Mouse (Mus musculus) embryonic facial prominence, embryonic 12.5 days (tissue): Measurements from ENCODE around the gene Rexo2. TPM values are rescaled to one million over a fixed set of nuclear protein-coding genes. Genes with fewer than 3 reads are reported as not detected.

Source experiments
- ATAC-seq: fragments of 200-750 bp; cut with Nextera tagmentation; 2 replicates; pipeline ENCODE4 v1.8.0; 2017; ENCODE audit not compliant: insufficient number of reproducible peaks, insufficient read depth, low FRiP score, low TSS enrichment
- H3K27ac ChIP-seq: fragments of 300-500 bp; sonication (generic); 2 replicates; pipeline ENCODE4 v1.5.1; 2016; ENCODE audit warnings: mild to moderate bottlenecking
- H3K27me3 ChIP-seq: fragments of 300-500 bp; sonication (generic); 2 replicates; pipeline ENCODE4 v1.6.1; 2016; ENCODE audit warnings: mild to moderate bottlenecking, moderate library complexity
- H3K36me3 ChIP-seq: fragments of 300-500 bp; sonication (generic); 2 replicates; pipeline ENCODE4 v1.6.1; 2016; ENCODE audit warnings: mild to moderate bottlenecking
- H3K4me1 ChIP-seq: fragments of 300-500 bp; sonication (generic); 2 replicates; pipeline ENCODE4 v1.6.1; 2016
- H3K4me2 ChIP-seq: fragments of 300-500 bp; sonication (generic); replicated peaks from 2 replicates; pipeline ENCODE4 v1.6.1; 2016; ENCODE audit warnings: mild to moderate bottlenecking, moderate library complexity
- H3K4me3 ChIP-seq: fragments of 300-500 bp; sonication (generic); 2 replicates; pipeline ENCODE4 v1.5.1; 2016; ENCODE audit warnings: mild to moderate bottlenecking
- H3K9ac ChIP-seq: fragments of 300-500 bp; sonication (generic); 2 replicates; pipeline ENCODE4 v1.6.1; 2016; ENCODE audit warnings: mild to moderate bottlenecking, moderate library complexity
- H3K9me3 ChIP-seq: fragments of 300-500 bp; sonication (generic); 2 replicates; pipeline ENCODE4 v1.6.1; 2016; ENCODE audit warnings: mild to moderate bottlenecking, moderate library complexity
- WGBS: fragments of 180-500 bp; shearing (Covaris S2); methylation state at CpG from one replicate; pipeline ENCODE4 v1.1.7; 2016; 5-methylcytosine and 5-hydroxymethylcytosine counted together
- polyA plus RNA-seq: library from polyadenylated mRNA; unstranded; fragments of >200 nt; fragmentation: Nextera tagmentation; extraction: Ambion mirVana; gene quantifications from 2 replicates; pipeline ENCODE4 v1.2.1, GENCODE M21; 2016

Rexo2 gene
- polyA plus RNA-seq, 1 experiment from 2014 or later, result 98.6 TPM

DNA sequence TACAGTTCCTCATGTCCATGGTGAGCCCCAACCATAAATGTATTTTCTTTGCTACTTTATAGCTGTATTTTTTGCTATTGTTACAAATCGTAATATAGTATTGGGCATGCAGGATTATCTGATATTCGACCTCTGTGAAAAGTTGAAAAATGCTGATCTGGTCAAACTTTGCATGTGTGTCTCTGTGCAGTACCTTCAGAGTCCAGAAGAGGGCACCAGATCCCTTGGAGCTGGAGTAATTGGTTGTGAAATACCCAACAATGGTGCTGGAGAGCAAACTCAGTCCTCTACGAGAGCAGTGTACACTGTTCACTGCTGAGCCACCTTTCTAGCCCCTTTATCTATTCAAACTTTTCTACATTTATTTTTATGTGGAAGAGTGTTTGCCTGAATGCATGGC lies 13.6 kb downstream of the Rexo2 start:
- ATAC-seq, result no peak
- Histone ChIP-seq H3K36me3 (peaks cover 22% of the 10 kb centered on the region), H3K27ac (no peak overlapping the region), H3K9ac (no peak overlapping the region), H3K27me3 (no peaks in the 10 kb centered on the region), H3K4me1 (no peaks in the 10 kb centered on the region), H3K4me3 (no peak overlapping the region), H3K4me2 (no peak overlapping the region), H3K9me3 (peaks cover 7% of the 10 kb centered on the region)
- 63% methylated on average over 3 of the region's 3 CpGs for WGBS

- WGBS, result 92% methylated on average over 3 of the region's 3 CpGs
- H3K9ac ChIP-seq, result no peak overlapping the region
- no peak for ATAC-seq
- H3K27me3 ChIP-seq, result no peaks in the 10 kb centered on the region
- peaks cover 17% of the 10 kb centered on the region for H3K36me3 ChIP-seq
- H3K4me1 ChIP-seq, result no peaks in the 10 kb centered on the region
- H3K4me2 ChIP-seq, result no peak overlapping the region
- no peak overlapping the region for H3K4me3 ChIP-seq
- no peak overlapping the region for H3K27ac ChIP-seq
- peaks cover 7% of the 10 kb centered on the region for H3K9me3 ChIP-seq
These were observed 14.8 kb downstream of the Rexo2 start for GRCm38 (mm10) chr9:48465671-48466070.

- ATAC-seq, result no peak
- 97% methylated on average over 3 of the region's 3 CpGs for WGBS
- no peak overlapping the region for H3K9ac ChIP-seq
These were observed 18.9 kb downstream of the Rexo2 start for GRCm38 (mm10) chr9:48461545-48461944.

GRCm38 (mm10) chr9:48460720-48461119 lies 19.7 kb downstream of the Rexo2 start:
- Histone ChIP-seq H3K4me2 (no peak overlapping the region), H3K27ac (no peak overlapping the region), H3K36me3 (no peaks in the 10 kb centered on the region), H3K4me3 (no peak overlapping the region), H3K9ac (no peak overlapping the region), H3K27me3 (no peaks in the 10 kb centered on the region), H3K9me3 (peaks cover 3% of the 10 kb centered on the region; the same call in 1 of the 2 replicates), H3K4me1 (no peaks in the 10 kb centered on the region)
- WGBS, result 97% methylated on average over 8 of the region's 8 CpGs
- ATAC-seq, result no peak

More at GRCm38 (mm10) chr9:48461545-48461944, 18.9 kb downstream of the Rexo2 start:
- H3K4me3 ChIP-seq, result no peak overlapping the region
- H3K36me3 ChIP-seq, result no peaks in the 10 kb centered on the region; the same call in 1 of the 2 replicates
- H3K4me1 ChIP-seq, result no peaks in the 10 kb centered on the region
- H3K4me2 ChIP-seq, result no peak overlapping the region
- H3K27ac ChIP-seq, result no peak overlapping the region
- no peaks in the 10 kb centered on the region for H3K27me3 ChIP-seq
- H3K9me3 ChIP-seq, result peaks cover 3% of the 10 kb centered on the region; the same call in 1 of the 2 replicates

GRCm38 (mm10) chr9:48459391-48459790 lies 21.0 kb downstream of the Rexo2 start:
- Histone ChIP-seq H3K9me3 (no peaks in the 10 kb centered on the region), H3K27me3 (no peaks in the 10 kb centered on the region), H3K36me3 (no peaks in the 10 kb centered on the region), H3K4me3 (no peak overlapping the region), H3K9ac (no peak overlapping the region), H3K4me2 (no peak overlapping the region), H3K27ac (no peak overlapping the region), H3K4me1 (no peaks in the 10 kb centered on the region)
- ATAC-seq, result no peak
- 90% methylated on average over 5 of the region's 5 CpGs for WGBS

- ATAC-seq, result no peak
- Histone ChIP-seq H3K9me3 (no peaks in the 10 kb centered on the region), H3K36me3 (no peaks in the 10 kb centered on the region), H3K4me3 (no peak overlapping the region), H3K9ac (no peak overlapping the region), H3K4me2 (no peak overlapping the region), H3K27me3 (no peaks in the 10 kb centered on the region), H3K4me1 (no peaks in the 10 kb centered on the region), H3K27ac (no peak overlapping the region)
- WGBS, result 64% methylated on average over 3 of the region's 3 CpGs
These were observed 21.5 kb downstream of the Rexo2 start for GRCm38 (mm10) chr9:48458879-48459278.

DNA sequence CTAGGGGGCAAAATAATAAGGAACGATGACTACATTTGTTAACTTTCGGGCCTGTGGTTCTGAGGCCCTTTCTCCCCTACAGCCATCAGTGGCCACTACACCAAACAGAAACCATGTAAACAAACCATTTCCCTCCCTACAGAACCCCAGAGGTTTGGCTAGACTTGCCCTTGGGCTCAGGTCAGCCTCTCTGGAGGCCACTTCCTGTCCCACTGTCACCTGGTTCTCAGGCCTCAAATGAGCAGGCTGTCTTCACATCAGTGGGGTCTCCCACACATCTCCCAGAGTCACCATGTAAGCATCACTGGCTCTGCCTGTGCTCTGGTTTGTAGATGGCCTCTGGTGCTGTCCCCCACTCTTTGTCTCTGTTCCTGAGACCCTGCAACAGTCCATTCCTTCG lies 24.5 kb downstream of the Rexo2 start:
- no peak overlapping the region for H3K9ac ChIP-seq
- no peaks in the 10 kb centered on the region for H3K4me1 ChIP-seq
- H3K36me3 ChIP-seq, result no peaks in the 10 kb centered on the region
- no peaks in the 10 kb centered on the region for H3K27me3 ChIP-seq
- no peaks in the 10 kb centered on the region for H3K9me3 ChIP-seq
- no peak overlapping the region for H3K4me2 ChIP-seq
- 75% methylated on average over 3 of the region's 3 CpGs for WGBS
- no peak overlapping the region for H3K27ac ChIP-seq
- no peak for ATAC-seq
- no peak overlapping the region for H3K4me3 ChIP-seq

DNA sequence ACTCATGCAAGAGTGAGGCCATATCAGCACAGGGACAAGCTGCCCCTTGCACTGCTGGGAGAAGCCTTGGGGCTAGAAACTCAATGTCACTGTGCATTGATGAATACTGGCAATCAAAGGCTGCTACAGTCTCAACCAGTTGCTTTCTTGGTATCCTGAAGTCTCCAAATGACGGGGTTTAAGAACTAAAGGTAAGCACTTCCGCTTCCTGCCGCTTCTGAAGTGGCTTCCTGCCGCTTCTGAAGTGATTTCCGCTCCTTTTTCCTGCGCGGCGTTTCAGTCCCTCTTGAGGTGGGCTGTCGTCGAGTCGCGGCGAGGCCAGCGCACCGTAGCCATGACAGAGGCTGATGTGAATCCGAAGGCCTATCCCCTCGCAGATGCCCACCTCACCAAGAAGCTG lies 30.4 kb downstream of the Rexo2 start:
- WGBS, result 91% methylated on average over 17 of the region's 17 CpGs
- Histone ChIP-seq H3K9ac (no peak overlapping the region), H3K36me3 (no peaks in the 10 kb centered on the region), H3K4me2 (no peak overlapping the region), H3K27me3 (no peaks in the 10 kb centered on the region), H3K27ac (no peak overlapping the region), H3K4me3 (no peak overlapping the region), H3K9me3 (no peaks in the 10 kb centered on the region), H3K4me1 (no peaks in the 10 kb centered on the region)
- no peak for ATAC-seq

- 37% methylated on average over 5 of the region's 5 CpGs for WGBS
- no peak overlapping the region for H3K27ac ChIP-seq
- no peaks in the 10 kb centered on the region for H3K27me3 ChIP-seq
- H3K36me3 ChIP-seq, result no peaks in the 10 kb centered on the region
- H3K4me3 ChIP-seq, result no peak overlapping the region
- no peaks in the 10 kb centered on the region for H3K9me3 ChIP-seq
- ATAC-seq, result no peak
- H3K4me1 ChIP-seq, result no peaks in the 10 kb centered on the region
- no peak overlapping the region for H3K4me2 ChIP-seq
- no peak overlapping the region for H3K9ac ChIP-seq
These were observed 32.6 kb downstream of the Rexo2 start for GRCm38 (mm10) chr9:48447783-48448209.

DNA sequence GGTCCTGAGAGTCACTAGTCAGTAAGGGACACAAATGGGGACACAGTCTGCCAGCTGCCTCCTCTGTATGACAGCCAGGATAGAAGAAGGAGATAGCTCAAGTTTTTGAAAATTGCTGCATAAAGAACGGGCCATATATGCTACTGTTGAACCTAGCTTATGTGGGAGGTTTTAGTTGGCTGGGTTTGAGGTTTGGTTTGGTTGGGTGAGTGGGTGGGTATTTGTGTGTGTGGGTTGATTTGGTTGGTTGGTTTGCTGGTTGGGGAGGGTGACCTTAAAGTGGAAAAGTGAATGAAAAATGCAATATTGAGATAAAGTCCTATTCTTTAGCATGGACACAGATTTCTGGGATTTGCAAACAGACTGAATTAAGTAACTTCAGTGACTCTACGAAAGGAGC lies 35.6 kb downstream of the Rexo2 start:
- no peak overlapping the region for H3K4me3 ChIP-seq
- ATAC-seq, result no peak
- no peaks in the 10 kb centered on the region for H3K4me1 ChIP-seq
- H3K27me3 ChIP-seq, result no peaks in the 10 kb centered on the region
- H3K9me3 ChIP-seq, result no peaks in the 10 kb centered on the region
- H3K27ac ChIP-seq, result no peak overlapping the region
- no peaks in the 10 kb centered on the region for H3K36me3 ChIP-seq
- no peak overlapping the region for H3K9ac ChIP-seq
- 89% methylated on average over 2 of the region's 2 CpGs for WGBS
- no peak overlapping the region for H3K4me2 ChIP-seq

GRCm38 (mm10) chr9:48443873-48444272 lies 36.5 kb downstream of the Rexo2 start:
- Histone ChIP-seq H3K9ac (no peak overlapping the region), H3K27me3 (no peaks in the 10 kb centered on the region), H3K9me3 (no peaks in the 10 kb centered on the region), H3K36me3 (no peaks in the 10 kb centered on the region), H3K27ac (no peak overlapping the region), H3K4me2 (no peak overlapping the region), H3K4me1 (no peaks in the 10 kb centered on the region), H3K4me3 (no peak overlapping the region)
- 82% methylated on average over 1 of the region's 1 CpGs for WGBS
- ATAC-seq, result no peak

GRCm38 (mm10) chr9:48432449-48432848 lies 48.0 kb downstream of the Rexo2 start:
- Histone ChIP-seq H3K4me3 (no peak overlapping the region), H3K36me3 (no peaks in the 10 kb centered on the region), H3K9ac (no peak overlapping the region), H3K4me1 (no peaks in the 10 kb centered on the region), H3K27ac (no peak overlapping the region), H3K27me3 (no peaks in the 10 kb centered on the region), H3K9me3 (no peaks in the 10 kb centered on the region), H3K4me2 (no peak overlapping the region)
- WGBS, result 82% methylated on average over 8 of the region's 8 CpGs
- ATAC-seq, result no peak

DNA sequence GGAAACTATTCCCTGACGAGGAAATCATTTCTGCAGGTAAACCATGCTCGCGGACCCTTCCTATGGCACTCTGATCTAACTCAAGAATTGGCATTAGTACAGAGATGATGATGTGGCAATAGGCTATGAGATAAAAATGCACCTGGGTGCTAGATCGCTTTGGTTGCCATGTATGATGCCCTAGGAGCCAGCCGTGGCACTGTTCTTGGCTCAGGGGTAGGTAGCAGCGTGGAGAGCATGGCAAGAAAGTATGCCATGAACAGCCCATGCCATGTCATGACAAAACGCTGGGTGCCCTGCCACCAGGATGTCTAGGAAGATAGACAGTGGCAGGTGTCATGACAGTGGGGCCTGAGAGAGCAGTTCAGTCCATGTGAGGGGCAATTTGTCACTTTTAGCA lies 53.2 kb downstream of the Rexo2 start:
- ATAC-seq, result no peak
- no peak overlapping the region for H3K4me3 ChIP-seq
- WGBS, result 90% methylated on average over 7 of the region's 7 CpGs
- no peaks in the 10 kb centered on the region for H3K27me3 ChIP-seq
- no peak overlapping the region for H3K4me2 ChIP-seq
- no peak overlapping the region for H3K27ac ChIP-seq
- no peak overlapping the region for H3K9ac ChIP-seq
- H3K36me3 ChIP-seq, result no peaks in the 10 kb centered on the region
- H3K9me3 ChIP-seq, result no peaks in the 10 kb centered on the region
- H3K4me1 ChIP-seq, result no peaks in the 10 kb centered on the region
